Mouse (Mus musculus) layer of hippocampus, adult 18-20 months (tissue): Measurements from ENCODE around the gene Gps1. TPM values are rescaled to one million over a fixed set of nuclear protein-coding genes. Genes with fewer than 3 reads are reported as not detected.

Experiments used
- total RNA-seq, 2 experiments: library from RNA; stranded (reverse); gene quantifications; 2 replicates each; pipeline ENCODE4 v1.2.3; 2021

The Gps1 gene
- total RNA-seq, 2 experiments from 2014 or later = 152 to 154 TPM

Other genes with a start within 250 kb of the Gps1 start
- 10 to 100 TPM; 68.8 to 74.5 TPM for gene Mcrip1, start 234.5 kb upstream of the Gps1 start, total RNA-seq
- gene Ppp1r27, start 233.1 kb upstream of the Gps1 start, total RNA-seq = not detected
- gene P4hb, start 211.0 kb upstream of the Gps1 start, total RNA-seq = 100 to 1,000 TPM; 122 to 132 TPM
- gene Arhgdia, start 202.6 kb upstream of the Gps1 start, total RNA-seq = 100 to 1,000 TPM; 293 to 295 TPM
- gene Alyref, start 185.9 kb upstream of the Gps1 start, total RNA-seq = 10 to 100 TPM; 60.5 to 70.0 TPM
- gene Anapc11, start 185.9 kb upstream of the Gps1 start, total RNA-seq = 10 to 100 TPM; 93.5 to 97.0 TPM
- 1 to 10 TPM in 1 of 2 experiments, under 1 TPM in 1; 0.89 to 1.4 TPM for gene Npb, start 175.8 kb upstream of the Gps1 start, total RNA-seq
- gene Pcyt2, start 166.3 kb upstream of the Gps1 start, total RNA-seq = 100 to 1,000 TPM; 118 to 128 TPM
- gene Sirt7, start 159.0 kb upstream of the Gps1 start, total RNA-seq = 10 to 100 TPM; 35.4 to 41.5 TPM
- 10 to 100 TPM; 70.0 to 71.5 TPM for gene Mafg, start 150.7 kb upstream of the Gps1 start, total RNA-seq
- gene Pycr1, start 140.5 kb upstream of the Gps1 start, total RNA-seq = 1 to 10 TPM in 1 of 2 experiments, under 1 TPM in 1; 0.81 to 2.0 TPM
- 1 to 10 TPM; 3.9 to 4.6 TPM for gene Myadml2, start 136.1 kb upstream of the Gps1 start, total RNA-seq
- gene Notum, start 123.1 kb upstream of the Gps1 start, total RNA-seq = 1 to 10 TPM; 2.6 to 5.5 TPM
- 10 to 100 TPM; 46.1 to 54.3 TPM for gene Aspscr1, start 111.3 kb upstream of the Gps1 start, total RNA-seq
- gene Cenpx, start 70.5 kb upstream of the Gps1 start, total RNA-seq = 10 to 100 TPM; 15.8 to 18.7 TPM
- 10 to 100 TPM; 49.1 to 60.5 TPM for gene Lrrc45, start 70.3 kb upstream of the Gps1 start, total RNA-seq
- gene Rac3, start 62.8 kb upstream of the Gps1 start, total RNA-seq = 10 to 100 TPM; 32.0 to 40.0 TPM
- gene Dcxr, start 57.0 kb upstream of the Gps1 start, total RNA-seq = 10 to 100 TPM; 12.3 to 13.6 TPM
- 1 to 10 TPM; 1.2 to 1.7 TPM for gene Cbr2, start 52.2 kb upstream of the Gps1 start, total RNA-seq
- gene Hmga1b, start 21.5 kb upstream of the Gps1 start, total RNA-seq = 10 to 100 TPM; 20.9 to 24.0 TPM
- gene Rfng, start 65 bp upstream of the Gps1 start, total RNA-seq = 10 to 100 TPM; 57.1 to 59.9 TPM
- 10 to 100 TPM; 40.1 to 40.4 TPM for gene Dus1l, start 12.1 kb downstream of the Gps1 start, total RNA-seq
- gene Fasn, start 40.3 kb downstream of the Gps1 start, total RNA-seq = 100 to 1,000 TPM; 183 to 187 TPM
- 1 to 10 TPM; 6.9 to 7.7 TPM for gene Ccdc57, start 148.6 kb downstream of the Gps1 start, total RNA-seq
- gene Slc16a3, start 164.2 kb downstream of the Gps1 start, total RNA-seq = 1 to 10 TPM; 1.7 to 4.5 TPM
- 100 to 1,000 TPM; 136 TPM for gene Csnk1d, start 207.1 kb downstream of the Gps1 start, total RNA-seq